Mouse (Mus musculus) cerebellum, postnatal 4 days (tissue): ENCODE measurements around the gene Trim41.
A peak's percentile ranks its signal among the peaks of the same experiment; 100 is the strongest.

Experiments used
- DNase-seq, 2 experiments: peaks; one replicate each; pipeline ENCODE4 v3.0.0; 2022; ENCODE audit warnings: low spot score in 2 of 2, mixed read lengths in 1 of 2

Gene Trim41

DNA sequence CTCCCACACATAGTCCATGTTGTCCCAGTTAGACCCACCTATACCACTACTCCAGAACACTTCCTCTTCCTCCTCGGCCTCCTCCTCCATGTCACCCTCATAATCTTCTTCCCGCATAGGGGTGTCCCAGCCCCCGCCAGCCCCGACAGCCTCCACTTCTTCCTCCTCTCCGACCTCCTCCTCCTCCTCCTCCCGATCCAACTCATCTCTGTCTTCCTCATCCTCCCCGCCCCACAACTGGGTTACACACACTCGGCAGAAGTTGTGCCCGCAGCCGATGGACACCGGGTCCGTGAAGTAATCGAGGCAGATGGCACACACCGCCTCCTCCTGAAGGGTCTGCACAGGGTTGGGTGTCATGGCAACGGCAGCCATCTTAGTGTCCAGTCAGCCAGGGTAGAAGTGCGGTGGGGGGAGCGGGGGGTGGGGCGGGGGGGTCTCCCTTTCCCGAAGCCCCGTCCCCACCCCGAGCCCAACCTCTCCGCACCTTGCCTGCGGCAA, 822 bp downstream of the Trim41 start:
- peak in 1 of 2 experiments; percentile 63 for DNase-seq

GRCm38 (mm10) chr11:48815851-48816250, 1.3 kb downstream of the Trim41 start:
- DNase-seq = no peak

GRCm38 (mm10) chr11:48813782-48814181, 3.4 kb downstream of the Trim41 start:
- DNase-seq = no peak

DNA sequence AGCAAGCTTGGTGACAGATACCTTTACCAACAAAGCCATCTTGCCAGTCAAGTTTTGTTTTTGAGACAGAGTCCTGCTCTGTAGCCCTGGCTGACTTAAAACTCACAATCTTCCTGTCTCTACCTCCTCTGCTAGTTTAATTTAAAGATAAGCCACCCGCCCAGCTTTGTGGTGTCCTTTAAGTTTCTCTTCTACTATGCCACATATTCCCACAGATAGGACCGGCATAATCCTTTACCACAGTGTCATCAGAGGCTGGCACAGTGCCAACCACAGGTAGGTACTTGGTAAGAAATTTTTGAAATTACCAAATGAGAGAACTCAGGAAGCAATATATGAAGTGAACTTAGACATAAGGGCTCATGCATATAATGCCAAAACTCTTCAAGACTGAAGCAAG, 7.0 kb downstream of the Trim41 start:
- no peak for DNase-seq

GRCm38 (mm10) chr11:48809434-48809830, 7.7 kb downstream of the Trim41 start:
- DNase-seq = no peak

DNA sequence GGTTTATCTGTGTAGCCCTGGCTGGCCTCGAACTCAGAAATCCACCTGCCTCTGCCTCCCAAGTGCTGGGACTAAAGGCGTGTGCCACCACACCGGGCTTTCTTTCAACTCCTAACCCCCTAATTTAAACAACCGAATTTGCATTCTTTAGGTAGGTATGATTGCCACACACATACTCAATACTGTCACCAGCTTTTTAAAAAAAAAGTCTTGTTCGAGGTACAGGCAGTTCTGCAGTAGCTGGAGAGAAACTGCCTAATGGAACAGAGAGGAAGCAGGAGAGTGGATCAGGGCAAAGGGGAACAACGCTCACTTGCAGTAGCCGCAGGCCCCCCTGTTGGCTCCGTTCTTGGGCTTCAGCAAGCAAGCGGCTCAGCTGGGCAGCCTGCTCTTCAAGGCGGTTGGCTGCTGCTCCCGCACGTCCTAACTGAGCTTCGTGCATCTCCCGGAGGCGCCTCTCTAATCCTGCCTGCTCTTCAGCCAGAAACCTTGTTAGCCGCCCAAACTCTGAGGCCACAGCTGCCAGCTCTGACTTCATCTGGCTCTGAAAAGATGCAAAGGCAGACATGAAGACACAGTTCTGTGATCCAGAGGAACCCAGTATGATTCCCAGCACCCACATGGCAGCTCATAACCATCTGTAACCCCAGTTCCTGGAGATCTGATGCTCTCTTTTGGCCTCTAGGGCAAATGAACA, 8.3 kb downstream of the Trim41 start:
- no peak for DNase-seq

- DNase-seq = no peak
Measured at GRCm38 (mm10) chr11:48808304-48808646, 8.9 kb downstream of the Trim41 start.

GRCm38 (mm10) chr11:48807563-48808303, 9.4 kb downstream of the Trim41 start:
- no peak for DNase-seq

DNA sequence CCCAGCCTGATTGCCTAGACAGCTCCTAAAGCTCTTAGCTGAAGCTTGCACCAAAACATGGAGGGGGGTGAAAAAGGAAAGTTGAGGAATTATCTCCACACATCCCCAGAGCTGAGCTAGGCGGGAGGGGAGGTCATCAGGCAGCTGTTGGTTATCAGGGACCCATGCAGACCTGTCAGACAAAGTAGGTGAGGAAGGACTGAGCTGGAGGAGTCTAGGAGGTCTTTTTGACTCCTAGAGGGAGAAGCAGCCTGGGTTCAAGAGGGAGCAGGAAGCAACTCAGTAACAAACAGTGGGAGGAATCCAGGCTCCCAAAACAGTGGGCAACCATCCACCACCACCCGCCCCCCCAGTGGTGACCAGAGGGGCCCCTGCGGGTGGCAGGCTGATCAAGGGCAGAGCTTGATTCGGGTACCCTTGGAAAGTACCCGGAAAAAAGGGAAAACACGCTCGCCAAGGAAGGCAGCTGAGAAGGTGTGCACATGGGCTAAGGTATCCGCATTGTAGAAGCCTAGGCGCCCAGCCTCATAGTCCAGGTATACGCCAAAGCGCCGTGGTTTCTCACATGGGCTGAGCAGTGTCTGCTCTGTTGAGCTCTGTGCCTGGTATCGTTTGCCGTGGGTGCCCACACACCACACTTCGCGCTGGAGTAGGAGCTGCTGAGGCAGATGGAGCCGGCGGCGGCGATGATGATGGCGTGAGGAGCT, 10.1 kb downstream of the Trim41 start:
- DNase-seq = no peak

GRCm38 (mm10) chr11:48804922-48805321, 12.2 kb downstream of the Trim41 start:
- DNase-seq = no peak

- DNase-seq = no peak
Measured at GRCm38 (mm10) chr11:48803988-48804387, 13.2 kb downstream of the Trim41 start.

DNA sequence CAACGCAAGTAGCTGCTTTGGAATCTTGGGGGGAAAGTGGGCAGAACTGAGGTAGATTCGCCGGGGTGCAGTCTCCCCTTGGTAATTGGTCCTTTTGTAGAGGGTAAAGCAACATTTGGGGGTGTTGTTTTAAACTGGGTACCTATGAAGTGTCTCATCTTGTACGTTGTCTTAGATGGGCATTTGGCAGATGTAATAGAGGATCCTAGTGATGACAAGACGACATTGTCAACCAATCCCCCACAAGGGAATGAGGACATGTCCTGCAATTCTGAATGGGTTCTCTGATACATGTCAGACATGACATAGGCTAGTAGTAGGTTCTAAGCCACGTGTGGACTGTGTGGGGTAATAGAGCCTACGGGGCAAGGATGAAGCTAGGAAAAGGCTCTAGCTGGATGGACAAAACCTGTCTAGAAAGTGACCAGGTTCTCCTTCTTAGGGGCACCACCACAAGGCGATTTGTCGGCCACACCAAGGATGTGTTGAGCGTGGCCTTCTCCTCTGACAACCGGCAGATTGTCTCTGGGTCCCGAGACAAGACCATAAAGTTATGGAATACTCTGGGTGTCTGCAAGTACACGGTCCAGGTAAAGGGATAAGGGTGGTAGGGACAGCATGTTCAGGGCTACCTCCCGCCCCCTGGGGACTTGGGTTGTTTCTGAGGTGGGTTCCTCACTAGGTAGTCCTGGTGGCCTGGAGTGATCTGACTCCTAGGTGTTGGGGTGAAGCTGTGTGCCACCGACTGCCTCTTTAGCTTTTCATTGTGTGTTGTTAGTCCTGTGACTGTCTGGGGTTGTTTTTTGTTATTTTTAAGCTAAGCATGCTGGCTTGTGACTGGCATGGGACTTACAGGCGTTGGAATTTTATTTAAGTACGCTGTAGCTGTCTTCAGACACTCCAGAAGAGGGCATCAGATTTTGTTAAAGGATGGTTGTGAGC, 15.1 kb downstream of the Trim41 start:
- no peak for DNase-seq

GRCm38 (mm10) chr11:48799921-48800701, 17.0 kb downstream of the Trim41 start, which contains the start of gene Rack1:
TSS of gene Rack1 (plus strand) at chr11:48800332.
- peak; percentile 60 to 83 for DNase-seq

- no peak for DNase-seq
Measured at GRCm38 (mm10) chr11:48798984-48799920, 17.9 kb downstream of the Trim41 start.

- DNase-seq = no peak
Measured at GRCm38 (mm10) chr11:48798308-48798707, 18.8 kb downstream of the Trim41 start.

DNA sequence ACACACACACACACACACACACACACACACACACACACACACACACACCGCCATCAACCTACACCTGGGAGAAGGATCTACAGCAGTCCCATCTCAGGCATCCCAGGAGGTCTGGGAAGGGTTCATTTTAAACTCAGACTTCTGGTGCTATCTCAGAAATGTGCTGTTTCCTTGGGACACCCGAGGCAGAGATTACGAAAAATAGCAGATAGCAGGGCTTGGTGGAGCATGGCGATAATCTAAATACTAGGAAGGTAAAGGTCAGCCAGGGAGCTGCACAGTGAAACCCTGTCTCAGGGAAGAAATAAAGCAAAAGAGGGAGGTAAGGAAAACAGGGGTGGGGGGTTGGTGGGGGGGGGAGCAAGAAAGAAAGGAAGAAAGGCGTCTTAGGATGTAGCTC, 19.9 kb downstream of the Trim41 start:
- no peak for DNase-seq

GRCm38 (mm10) chr11:48796290-48796689, 20.9 kb downstream of the Trim41 start:
- DNase-seq = no peak

DNA sequence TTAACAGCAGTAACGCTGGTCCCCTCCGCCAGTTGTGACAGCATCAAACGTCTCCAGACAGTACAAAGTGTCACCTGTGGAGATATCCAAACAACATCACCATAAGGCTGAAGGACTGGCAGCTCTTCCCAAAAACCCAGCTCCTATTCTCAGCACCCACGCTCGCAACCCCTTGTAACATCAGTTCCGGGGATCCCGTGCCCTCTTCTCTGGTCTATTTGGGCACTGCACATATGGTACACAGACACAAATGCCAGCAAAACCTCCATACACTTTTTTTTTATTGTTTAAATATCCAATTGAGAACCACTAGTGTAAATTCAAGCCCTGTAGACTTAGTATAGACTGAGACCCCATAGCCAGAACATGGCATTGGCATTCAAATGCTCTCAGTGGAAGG, 21.9 kb downstream of the Trim41 start:
- DNase-seq = no peak

DNA sequence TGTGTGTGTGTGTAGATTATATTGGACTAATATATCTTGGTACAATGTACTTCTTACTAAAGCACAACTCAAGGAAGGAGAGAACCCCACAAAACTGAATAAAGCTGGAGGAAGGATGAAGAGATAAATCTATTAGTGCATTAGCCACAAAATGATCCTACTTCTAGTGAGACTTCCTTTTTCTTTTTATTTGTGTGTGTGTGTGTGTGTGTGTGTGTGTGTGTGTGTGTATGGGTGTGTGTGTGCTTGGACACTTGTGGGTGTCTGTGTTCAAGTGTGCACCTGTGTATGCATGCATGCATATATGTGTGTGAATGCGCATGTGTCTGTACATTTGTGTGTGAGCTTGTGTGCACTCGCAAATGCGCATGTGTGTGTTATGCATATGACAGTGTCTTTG, 24.0 kb downstream of the Trim41 start:
- no peak for DNase-seq
